Mouse (Mus musculus) liver, adult (tissue): Measurements from ENCODE around the gene Zbtb34.

Experiments
- GATA4 ChIP-seq: IDR thresholded peaks from 2 replicates; pipeline ENCODE4 v1.6.1; 2014; ENCODE audit warnings: mild to moderate bottlenecking, low read length; ENCODE audit not compliant: insufficient replicate concordance

The Zbtb34 gene

DNA sequence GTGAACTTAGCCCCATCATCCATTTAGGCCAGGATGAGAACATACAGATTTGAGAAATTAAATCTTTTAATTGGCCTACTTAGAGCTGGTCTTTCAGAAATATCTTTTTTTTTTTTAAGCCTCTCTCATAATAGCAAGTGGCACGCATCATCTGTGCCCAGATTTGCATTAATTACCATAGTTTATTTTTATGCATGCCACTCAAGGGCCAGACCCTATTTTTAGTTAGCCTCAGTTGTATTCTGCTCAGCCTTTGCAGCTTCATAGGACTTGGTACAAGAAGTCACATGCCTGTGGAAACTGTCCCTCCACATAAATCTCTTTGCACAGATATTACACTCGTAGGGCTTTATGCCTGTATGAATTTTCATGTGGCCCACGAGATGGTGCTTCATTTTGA, 22.4 kb upstream of the Zbtb34 start:
- no peak for TF ChIP-seq GATA4

DNA sequence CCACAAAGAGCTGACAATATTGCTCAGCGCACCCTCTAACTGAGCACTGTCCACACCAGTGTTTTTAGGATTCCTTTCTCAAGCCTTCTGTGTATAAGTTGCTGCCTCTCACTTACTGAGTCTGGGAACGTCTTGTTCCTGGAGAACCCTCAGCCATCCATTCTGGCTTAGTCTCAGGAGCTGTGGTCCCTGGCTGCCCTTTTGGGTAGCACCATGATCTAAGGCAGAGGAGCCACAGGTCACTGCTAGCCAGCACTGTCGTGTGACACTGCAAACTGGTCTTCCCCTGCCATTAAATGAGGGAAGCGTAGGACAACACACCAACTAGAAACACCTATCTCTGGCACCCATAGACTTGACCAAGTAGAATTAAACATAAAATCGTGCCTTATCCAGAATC, 21.6 kb upstream of the Zbtb34 start:
- no peak for TF ChIP-seq GATA4

DNA sequence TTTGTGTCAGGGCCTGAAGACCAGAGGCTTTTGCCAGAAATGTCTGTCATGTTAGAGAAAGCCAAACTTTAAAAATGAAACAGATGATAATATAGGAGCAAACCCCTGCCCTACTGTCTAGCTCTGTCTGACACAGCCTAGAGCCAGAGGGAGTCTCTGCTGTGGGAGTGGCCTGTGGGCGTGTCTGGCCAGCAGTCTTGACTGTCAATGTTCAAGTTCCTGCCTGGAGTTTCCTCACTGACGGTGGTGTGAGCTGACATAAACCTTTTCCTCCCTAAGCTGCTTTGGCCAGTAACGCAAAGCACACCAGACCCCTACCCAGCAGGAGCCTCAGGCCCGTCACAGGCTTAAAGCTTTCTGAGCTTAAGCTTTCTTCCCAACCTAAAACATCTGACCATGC, 21.0 kb upstream of the Zbtb34 start:
- no peak for TF ChIP-seq GATA4

DNA sequence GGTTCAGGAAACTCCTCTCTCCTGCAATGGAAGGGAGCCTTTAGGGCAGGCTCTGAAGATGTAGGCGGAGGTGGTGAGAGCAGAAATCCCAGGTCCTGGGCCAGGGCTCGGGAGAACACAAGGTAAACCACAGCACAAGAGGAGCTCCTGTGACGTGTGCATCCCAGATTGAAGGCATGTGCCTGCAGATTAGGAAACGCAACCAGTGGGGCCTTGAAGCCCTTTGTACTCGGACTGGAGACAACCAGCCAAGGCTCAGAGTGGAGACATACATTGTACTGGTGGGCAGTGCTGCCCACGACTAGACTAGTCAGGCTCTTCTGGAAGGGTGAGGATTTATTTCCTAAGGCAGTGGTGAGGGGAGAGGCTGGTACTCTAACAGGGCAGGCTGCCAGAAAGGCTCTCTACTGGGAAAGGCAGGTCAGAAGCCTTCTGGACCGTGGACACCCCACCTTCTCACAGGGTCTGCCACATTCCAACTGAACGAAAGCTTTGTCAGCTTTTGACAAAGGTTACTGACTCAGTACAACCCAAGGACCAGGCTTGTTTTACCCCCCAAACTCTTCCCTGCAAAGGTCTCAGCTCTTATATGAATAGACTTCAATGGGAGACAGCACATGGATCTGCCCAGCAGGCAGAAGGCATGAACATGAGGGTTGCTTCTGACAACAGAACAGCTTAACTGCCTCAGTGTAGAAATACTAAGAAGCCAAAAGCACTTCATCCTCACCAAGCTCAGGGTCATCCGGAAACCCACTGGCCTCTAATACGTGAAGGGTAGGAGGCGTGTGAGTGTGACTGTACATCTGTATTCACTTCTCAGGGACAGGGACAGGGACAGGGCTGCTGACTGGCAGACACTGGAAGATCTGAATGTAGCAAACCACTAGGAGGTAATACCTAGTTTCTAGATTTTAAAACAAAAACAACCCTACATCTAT, 20.2 kb upstream of the Zbtb34 start:
- TF ChIP-seq GATA4: no peak

DNA sequence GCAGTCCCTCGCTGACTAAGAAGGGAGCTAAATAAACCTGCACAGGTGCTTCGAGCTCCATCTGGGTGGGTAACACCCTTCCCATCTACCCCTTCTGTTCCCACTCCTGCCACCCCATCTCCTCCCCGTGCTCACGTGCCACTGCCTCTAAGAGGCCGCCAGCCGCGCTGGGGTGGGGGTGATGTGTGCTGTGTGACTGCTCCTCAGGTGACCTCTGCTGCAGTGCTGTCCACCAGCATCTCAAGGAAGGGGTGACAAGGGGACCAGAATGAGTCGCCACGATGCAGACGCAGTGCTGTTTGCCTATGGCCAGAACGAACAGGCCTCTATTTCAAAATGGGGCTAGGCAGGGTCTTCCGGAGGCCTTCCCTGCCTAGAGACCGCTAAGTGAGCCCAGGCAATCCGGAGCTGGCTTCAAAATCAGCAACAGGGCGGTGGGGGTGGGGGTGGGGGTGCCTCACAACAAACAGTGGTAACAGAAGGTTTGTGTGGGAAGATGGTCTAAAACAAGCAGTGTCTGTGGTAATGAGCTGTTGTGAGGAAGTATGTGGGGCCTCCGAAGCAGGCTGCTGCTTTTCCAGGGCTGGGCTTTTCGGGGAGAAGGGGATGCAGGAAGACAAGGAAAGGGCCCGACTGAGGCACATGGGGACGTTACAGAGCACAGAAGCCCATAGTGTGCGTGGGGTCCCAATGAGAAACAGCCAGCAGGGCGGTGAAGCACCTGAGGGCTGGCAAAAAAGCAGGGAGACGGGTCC, 18.2 kb upstream of the Zbtb34 start:
- no peak for TF ChIP-seq GATA4

DNA sequence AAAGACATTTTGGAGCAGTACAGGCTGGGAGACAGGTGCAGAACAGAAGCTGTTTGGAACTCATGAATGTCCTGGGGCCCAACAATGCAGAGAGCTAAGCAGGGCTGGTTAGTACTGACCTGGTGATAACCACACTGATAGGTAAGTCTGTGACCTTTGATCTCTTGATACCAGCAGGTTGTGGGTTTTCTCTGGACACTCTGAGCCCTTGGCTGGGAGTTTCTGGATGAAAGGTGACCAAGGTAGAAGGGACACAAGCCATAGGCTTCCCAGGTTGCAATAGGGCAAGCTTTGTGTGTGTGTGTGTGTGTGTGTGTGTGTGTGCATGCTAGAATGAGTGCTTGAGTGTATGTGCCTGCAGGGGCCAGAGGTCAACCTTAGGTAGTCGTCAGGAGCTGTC, 15.7 kb upstream of the Zbtb34 start:
- no peak for TF ChIP-seq GATA4

DNA sequence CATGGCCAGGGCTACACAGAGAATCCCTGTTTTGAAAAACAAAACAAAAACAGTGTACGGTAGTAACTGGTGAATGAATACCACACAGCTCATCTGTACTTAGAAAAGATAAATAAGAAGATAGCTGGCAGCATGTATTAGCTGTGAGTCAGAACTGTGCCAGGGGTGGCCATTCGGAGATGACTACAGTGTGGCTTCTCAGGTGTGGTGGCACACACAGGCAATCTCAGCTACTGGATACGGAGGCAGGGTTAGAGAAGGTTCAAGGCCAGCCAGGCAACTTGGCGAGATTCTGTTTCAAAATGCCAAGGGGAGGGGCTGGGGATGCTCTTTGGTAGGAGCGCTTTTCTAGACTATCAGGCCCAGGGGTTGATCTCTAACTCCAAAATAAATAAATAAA, 14.6 kb upstream of the Zbtb34 start:
- no peak for TF ChIP-seq GATA4

DNA sequence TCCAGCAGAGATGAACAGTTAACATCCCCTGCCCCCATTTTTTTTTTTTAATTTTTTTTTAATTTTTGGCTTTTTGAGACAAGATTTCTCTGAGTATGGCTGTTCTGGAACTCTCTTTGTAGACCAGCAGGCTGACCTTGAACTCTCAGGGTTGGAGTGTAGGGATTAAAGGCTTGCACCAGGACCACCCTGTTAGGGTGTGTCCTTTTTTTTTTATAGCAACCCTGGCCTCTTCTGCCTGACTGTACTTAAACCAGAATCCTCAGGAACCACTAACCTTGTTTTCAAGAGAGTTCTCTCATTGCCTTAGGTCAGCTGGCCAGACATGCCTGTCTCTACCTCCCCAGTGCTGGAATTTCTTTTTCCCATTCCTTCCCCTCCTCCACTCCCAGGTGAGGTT, 13.7 kb upstream of the Zbtb34 start:
- TF ChIP-seq GATA4: no peak

DNA sequence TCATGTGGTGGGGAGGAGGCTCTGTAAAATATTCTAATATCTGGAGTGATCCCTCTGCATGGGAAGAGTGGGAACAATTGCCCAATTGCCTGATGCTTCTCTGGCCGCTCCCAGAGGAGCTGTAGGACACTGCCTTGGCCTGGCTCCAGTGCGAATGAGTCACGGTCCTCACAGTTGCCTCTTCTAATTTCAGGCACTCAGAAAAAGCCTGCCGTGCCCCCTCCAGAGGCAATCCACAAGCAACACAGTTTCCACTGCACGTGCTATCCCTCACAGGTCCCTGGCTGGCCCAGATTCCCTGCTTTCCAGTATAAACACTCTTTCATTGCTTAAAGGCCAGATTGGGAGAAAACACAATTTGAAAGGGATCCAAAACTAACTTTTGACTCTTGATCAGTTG, 13.2 kb upstream of the Zbtb34 start:
- TF ChIP-seq GATA4: no peak

DNA sequence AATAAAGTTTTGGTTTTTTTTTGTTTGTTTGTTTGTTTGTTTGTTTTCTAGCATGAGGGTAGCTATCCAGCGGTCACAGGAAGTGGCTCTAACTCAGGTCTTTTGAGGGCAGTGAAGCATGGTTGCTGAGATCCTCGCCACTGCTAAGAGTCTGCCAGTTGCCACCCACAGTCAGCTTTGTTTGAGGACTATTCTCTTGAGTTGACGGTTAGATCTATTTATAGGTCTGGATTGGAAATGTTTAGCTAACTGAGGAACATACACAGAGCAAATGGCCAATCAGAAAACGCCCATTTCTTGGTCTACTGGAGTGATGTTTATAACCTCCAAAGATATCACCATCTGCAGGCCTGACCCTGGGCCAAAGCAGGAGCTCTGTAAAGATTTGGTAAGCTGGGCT, 11.6 kb upstream of the Zbtb34 start:
- no peak for TF ChIP-seq GATA4

DNA sequence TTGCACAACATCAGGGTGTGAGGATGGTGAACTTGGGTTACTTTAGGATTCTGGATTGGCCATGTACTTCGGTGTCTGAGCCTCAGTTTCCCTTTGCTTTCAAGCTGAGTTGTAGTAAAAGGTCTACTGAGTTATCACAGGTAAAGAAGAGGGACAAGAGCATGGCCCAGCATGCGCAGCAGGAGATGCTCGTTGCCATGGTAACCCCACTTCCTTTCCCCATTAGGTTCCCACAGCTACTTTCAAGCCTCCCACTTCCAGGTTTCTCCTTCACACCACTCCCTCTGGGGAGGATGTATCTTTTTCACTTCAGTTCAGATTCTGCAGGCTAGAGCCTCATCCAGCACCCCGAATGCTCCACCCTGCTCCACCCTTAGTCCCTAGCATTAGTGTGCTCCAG, 9.8 kb upstream of the Zbtb34 start:
- no peak for TF ChIP-seq GATA4

DNA sequence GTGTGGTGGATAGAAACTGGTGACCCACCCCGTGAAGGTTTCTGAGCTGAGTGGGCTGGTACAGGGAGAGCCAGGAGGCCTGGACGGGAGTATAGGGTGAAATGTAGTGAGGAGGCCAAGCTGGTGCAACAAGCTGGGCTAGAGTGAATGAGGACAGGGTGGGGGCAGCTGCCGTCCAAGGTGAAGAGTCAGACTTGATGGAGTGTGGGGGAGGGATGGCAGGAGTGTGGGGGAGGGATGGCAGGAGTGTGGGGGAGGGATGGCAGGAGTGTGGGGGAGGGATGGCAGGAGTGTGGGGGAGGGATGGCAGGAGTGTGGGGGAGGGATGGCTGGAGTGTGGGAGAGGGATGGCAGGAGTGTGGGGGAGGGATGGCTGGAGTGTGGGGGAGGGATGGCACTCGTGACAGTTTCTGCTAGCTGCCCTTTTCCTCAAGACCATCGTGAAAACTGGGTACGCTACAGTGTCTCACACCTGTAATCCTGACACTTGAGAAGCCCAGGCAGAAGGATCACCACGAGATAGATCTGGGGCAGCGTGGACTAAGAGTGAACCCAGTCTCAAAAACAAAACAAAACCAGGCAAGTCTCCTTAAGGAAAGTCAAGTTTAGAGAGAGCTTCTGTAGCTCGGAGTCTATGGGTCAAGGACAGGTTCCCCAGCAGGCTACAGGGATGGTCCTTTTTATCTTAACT, 9.0 kb upstream of the Zbtb34 start:
- no peak for TF ChIP-seq GATA4

DNA sequence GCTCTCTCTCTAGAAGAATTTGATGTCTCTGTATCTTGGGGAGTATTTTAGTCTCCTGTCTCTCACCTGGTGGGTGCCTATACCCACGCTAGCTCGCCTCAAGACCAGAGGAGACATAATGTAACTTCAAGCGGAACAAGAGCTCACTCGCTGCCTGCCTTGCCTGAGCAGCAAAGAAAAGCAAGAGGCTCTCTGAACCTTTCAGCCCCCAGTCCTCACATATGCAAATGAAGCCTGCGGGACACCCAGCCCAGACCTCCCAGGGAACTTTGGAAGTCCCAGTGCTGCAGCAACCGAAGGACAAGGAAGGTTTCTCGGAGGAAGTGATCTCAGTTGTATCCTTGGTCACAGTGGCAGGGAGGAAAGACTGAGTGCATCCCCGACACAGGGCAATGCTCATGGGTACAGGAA, 8.4 kb upstream of the Zbtb34 start:
- no peak for TF ChIP-seq GATA4

DNA sequence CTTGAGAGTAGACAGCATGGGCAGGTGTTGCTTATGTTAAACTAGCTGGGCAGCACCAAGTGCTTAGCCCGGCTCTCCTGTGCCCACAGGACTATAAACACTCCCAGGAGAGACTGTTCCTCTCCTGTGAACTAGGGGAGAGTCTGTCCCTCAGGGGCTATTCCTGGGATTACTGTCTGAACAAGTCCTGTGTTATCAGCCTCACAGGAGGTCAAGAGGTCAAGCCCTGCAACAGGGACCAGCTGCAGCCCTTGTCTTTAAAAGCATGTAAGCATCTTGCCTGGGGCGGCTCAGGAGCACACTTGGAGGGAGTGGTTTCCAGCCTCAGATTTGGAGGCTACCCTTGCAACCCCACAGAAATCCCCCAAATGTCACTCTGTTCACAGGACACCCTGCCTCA, 7.3 kb upstream of the Zbtb34 start:
- no peak for TF ChIP-seq GATA4

DNA sequence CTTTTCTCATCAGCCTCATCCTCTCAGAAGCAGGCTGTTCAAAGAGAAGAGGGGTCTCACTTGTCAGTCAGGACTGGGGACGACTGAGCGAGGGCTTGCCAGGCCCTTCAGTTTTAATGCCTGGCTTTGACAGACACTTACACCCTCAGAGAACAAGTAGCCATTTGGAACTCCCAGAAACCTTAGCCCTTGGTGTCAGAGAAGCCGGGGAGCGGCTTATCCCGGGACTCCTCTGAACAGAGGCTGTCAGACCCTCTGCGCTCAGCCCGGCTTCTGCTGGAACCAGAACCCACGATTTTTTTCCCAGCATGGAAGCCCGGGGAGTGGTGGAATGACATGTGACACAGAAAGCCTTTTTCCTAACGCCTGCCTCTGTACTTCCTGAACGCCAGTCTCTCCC, 6.1 kb upstream of the Zbtb34 start:
- no peak for TF ChIP-seq GATA4
